Mouse (Mus musculus) ES-Bruce4 (cell line): Measurements from ENCODE around the gene Trappc2l.

Experiments
- CTCF ChIP-seq: IDR thresholded peaks from one replicate; pipeline ENCODE4 v1.8.1; 2011; ENCODE audit warnings: low read depth, low read length
- POLR2A ChIP-seq: IDR thresholded peaks from one replicate; pipeline ENCODE4 v1.8.1; 2011; ENCODE audit warnings: low read length; ENCODE audit not compliant: insufficient read depth

DNA sequence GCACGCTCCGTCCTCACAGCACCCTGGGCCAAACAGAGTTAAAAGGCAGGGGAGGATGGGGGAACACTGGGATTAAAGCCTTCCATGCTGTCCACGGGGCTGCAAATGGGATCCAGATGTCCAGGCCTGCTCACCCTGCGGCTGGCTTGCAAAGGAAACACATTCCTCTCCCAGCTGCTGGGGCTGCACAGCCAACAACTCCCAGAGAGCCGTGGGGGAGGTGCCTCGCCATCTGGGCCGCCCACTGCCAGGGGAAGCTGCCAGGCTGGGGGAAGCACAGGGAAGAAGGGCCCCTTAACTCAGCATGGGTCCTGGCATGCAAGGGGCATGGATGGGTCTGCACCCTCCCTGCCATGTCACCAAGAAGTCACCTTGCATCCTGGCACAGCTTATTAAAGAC, 49.7 kb downstream of the Trappc2l start:
- TF ChIP-seq CTCF, result no peak
- no peak for TF ChIP-seq POLR2A
